Mouse (Mus musculus) hindbrain, postnatal 0 days (tissue): Measurements from ENCODE around the gene Polr3h. TPM values are rescaled to one million over a fixed set of nuclear protein-coding genes. Genes with fewer than 3 reads are reported as not detected.
A peak's percentile ranks its signal among the peaks of the same experiment; 100 is the strongest.

Experiments used
- ATAC-seq: fragments of 200-750 bp; cut with Nextera tagmentation; 2 replicates; pipeline ENCODE4 v1.8.0; 2017; ENCODE audit warnings: mild to moderate bottlenecking, moderate TSS enrichment, moderate library complexity
- DNase-seq: peaks from one replicate; pipeline ENCODE4 v3.0.0-alpha.2; 2015; ENCODE audit warnings: low spot score
- H3K27ac ChIP-seq: fragments of 300-500 bp; sonication (generic); 2 replicates; pipeline ENCODE4 v1.5.1; 2014; ENCODE audit warnings: mild to moderate bottlenecking
- H3K27me3 ChIP-seq: fragments of 300-500 bp; sonication (generic); 2 replicates; pipeline ENCODE4 v1.6.1; 2014; ENCODE audit warnings: low read length, mixed read lengths; ENCODE audit not compliant: insufficient read depth
- H3K36me3 ChIP-seq: fragments of 300-500 bp; sonication (generic); 2 replicates; pipeline ENCODE4 v1.6.1; 2014; ENCODE audit warnings: low read length, mixed read lengths; ENCODE audit not compliant: insufficient read depth
- H3K4me1 ChIP-seq: fragments of 300-500 bp; sonication (generic); 2 replicates; pipeline ENCODE4 v1.6.1; 2014; ENCODE audit warnings: antibody characterized with exemption, low read length, mixed read lengths; ENCODE audit not compliant: insufficient read depth
- H3K4me2 ChIP-seq: fragments of 300-500 bp; sonication (generic); 2 replicates; pipeline ENCODE4 v1.6.1; 2014; ENCODE audit warnings: low read depth, mild to moderate bottlenecking, low read length, moderate library complexity, mixed read lengths
- H3K4me3 ChIP-seq: fragments of 300-500 bp; sonication (generic); 2 replicates; pipeline ENCODE4 v1.5.1; 2014; ENCODE audit warnings: low read length
- H3K9ac ChIP-seq: fragments of 300-500 bp; sonication (generic); replicated peaks from 2 replicates; pipeline ENCODE4 v1.6.1; 2014; ENCODE audit warnings: mild to moderate bottlenecking, low read length, moderate library complexity, mixed read lengths
- H3K9me3 ChIP-seq: fragments of 300-500 bp; sonication (generic); 2 replicates; pipeline ENCODE4 v1.6.1; 2016; ENCODE audit warnings: low read length, mixed read lengths
- CTCF ChIP-seq: IDR thresholded peaks from 2 replicates; pipeline ENCODE4 v1.5.1; 2016; ENCODE audit warnings: antibody characterized with exemption, control low read depth, low read depth
- WGBS: fragments of 180-500 bp; shearing (Covaris S2); extraction: QIAGEN DNeasy Blood & Tissue Kit; methylation state at CpG from one replicate; pipeline ENCODE4 v1.1.7; 2014; 5-methylcytosine and 5-hydroxymethylcytosine counted together
- polyA plus RNA-seq: library from polyadenylated mRNA; unstranded; fragments of >200 nt; fragmentation: Nextera tagmentation; extraction: Ambion mirVana; gene quantifications from 2 replicates; pipeline ENCODE4 v1.2.1, GENCODE M21; 2015
- total RNA-seq: library from RNA; depleted of rRNA; stranded (reverse); fragments of >200 nt; gene quantifications from 2 replicates; pipeline ENCODE4 v1.2.3, GENCODE M21; 2014; rRNA removed

Gene Polr3h
- total and polyA plus RNA-seq, 2 experiments from 2014 or later = 47.2 to 101 TPM

DNA sequence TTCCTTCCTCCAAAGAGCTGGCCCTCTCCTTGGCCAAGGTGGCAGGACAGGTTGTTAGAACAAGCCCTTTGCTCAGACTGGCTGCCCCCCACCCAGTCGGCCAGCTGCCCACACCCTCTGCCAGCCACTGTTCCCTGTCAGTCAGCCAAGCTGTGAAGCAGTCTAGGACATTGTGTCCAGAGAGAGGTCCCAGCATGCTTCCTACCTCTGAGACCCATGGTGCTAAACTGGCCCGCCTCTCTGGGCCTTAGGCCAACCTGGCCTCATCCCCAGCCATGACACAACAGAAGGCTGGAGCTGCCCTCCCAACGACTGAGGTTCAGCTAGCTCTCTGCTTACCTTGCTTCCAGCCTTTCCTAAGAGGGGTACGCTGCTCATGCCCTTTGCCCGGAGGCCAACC is 86.4 kb downstream of the Polr3h start:
- peak overlapping the region; percentile 65; the same call in 1 of the 2 replicates for H3K27ac ChIP-seq
- DNase-seq = peak; percentile 90

DNA sequence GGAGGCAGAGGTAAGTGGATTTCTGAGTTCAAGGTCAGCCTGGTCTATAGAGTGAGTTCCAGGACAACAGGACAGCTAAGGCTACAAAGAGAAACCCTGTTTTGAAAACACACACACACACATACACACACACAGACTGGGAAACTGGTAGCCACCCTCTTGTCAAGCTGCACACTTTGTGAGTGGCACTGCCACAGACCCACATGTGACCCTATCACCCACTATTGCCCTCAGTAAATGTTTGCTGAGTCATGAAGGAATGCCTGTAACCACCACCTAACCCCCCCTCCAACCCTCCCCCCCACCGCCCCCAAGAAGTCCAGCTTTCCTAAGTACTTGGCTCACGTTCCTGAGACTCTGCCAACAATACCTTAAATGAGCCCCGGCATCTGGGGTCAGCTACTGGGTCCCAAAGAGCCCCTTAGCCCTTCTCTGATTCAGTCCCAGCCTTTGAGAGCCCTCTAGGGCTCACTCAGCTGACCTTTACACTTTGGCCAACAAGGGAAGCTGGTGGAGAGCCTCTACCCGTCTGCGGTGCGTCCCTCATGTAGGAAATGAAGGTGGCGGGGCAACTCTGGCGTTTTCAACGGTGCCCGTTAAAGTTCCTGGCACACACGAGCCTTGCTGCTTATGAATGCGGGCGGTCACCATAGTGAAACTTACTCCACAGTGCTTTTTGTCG is 87.3 kb downstream of the Polr3h start:
- H3K9ac ChIP-seq = no peak overlapping the region
- peaks cover 12% of the 10 kb centered on the region for H3K4me1 ChIP-seq
- no peaks in the 10 kb centered on the region for H3K9me3 ChIP-seq
- ATAC-seq = no peak
- no peak for TF ChIP-seq CTCF
- H3K27ac ChIP-seq = peak overlapping the region; percentile 65; the same call in 1 of the 2 replicates
- no peak overlapping the region; the same call in 1 of the 2 replicates for H3K4me2 ChIP-seq
- DNase-seq = peak; percentile 20
- WGBS = 29% methylated on average over 14 of the region's 14 CpGs
- no peaks in the 10 kb centered on the region for H3K27me3 ChIP-seq
- H3K4me3 ChIP-seq = no peak overlapping the region
- no peaks in the 10 kb centered on the region for H3K36me3 ChIP-seq

More for the DNA sequence above, 86.4 kb downstream of the Polr3h start:
- WGBS = 30% methylated on average over 5 of the region's 5 CpGs
- 0 out of 2 replicates have a peak overlapping the region, but pooled peaks have one; percentile 11 for H3K4me2 ChIP-seq
- no peaks in the 10 kb centered on the region for H3K36me3 ChIP-seq
- no peak overlapping the region for H3K9ac ChIP-seq
- peaks cover 7% of the 10 kb centered on the region for H3K4me1 ChIP-seq
- no peak overlapping the region for H3K4me3 ChIP-seq
- no peaks in the 10 kb centered on the region for H3K27me3 ChIP-seq
- ATAC-seq = peak; percentile 92
- H3K9me3 ChIP-seq = no peaks in the 10 kb centered on the region
- no peak for TF ChIP-seq CTCF

Other genes starting within 250 kb of the Polr3h start
- 43.1 and 64.4 TPM in 2 replicates for gene Chadl, start 229.0 kb downstream of the Polr3h start, total RNA-seq
- 45.1 and 45.6 TPM in 2 replicates for gene Chadl, start 229.0 kb downstream of the Polr3h start, polyA plus RNA-seq
- 136 and 148 TPM in 2 replicates for gene Zc3h7b, start 181.2 kb downstream of the Polr3h start, total RNA-seq
- gene Zc3h7b, start 181.2 kb downstream of the Polr3h start, polyA plus RNA-seq = 31.4 and 34.5 TPM in 2 replicates
- gene Rangap1, start 180.7 kb downstream of the Polr3h start, total RNA-seq = 147 and 151 TPM in 2 replicates
- 124 and 128 TPM in 2 replicates for gene Rangap1, start 180.7 kb downstream of the Polr3h start, polyA plus RNA-seq
- gene Tef, start 123.8 kb downstream of the Polr3h start, total RNA-seq = 62.5 and 64.1 TPM in 2 replicates
- gene Tef, start 123.8 kb downstream of the Polr3h start, polyA plus RNA-seq = 27.8 and 30.4 TPM in 2 replicates
- gene Tob2, start 67.4 kb downstream of the Polr3h start, total RNA-seq = 12.9 and 13.9 TPM in 2 replicates
- 14.0 and 14.5 TPM in 2 replicates for gene Tob2, start 67.4 kb downstream of the Polr3h start, polyA plus RNA-seq
- gene Phf5a, start 54.3 kb downstream of the Polr3h start, total RNA-seq = 29.0 and 29.7 TPM in 2 replicates
- 102 and 110 TPM in 2 replicates for gene Phf5a, start 54.3 kb downstream of the Polr3h start, polyA plus RNA-seq
- 536 and 538 TPM in 2 replicates for gene Aco2, start 53.9 kb downstream of the Polr3h start, total RNA-seq
- 298 and 299 TPM in 2 replicates for gene Aco2, start 53.9 kb downstream of the Polr3h start, polyA plus RNA-seq
- 178 and 188 TPM in 2 replicates for gene Csdc2, start 10.5 kb upstream of the Polr3h start, total RNA-seq
- 239 and 269 TPM in 2 replicates for gene Csdc2, start 10.5 kb upstream of the Polr3h start, polyA plus RNA-seq
- 123 and 164 TPM in 2 replicates for gene Pmm1, start 34.7 kb upstream of the Polr3h start, total RNA-seq
- 140 and 142 TPM in 2 replicates for gene Pmm1, start 34.7 kb upstream of the Polr3h start, polyA plus RNA-seq
- gene 1700029P11Rik, start 54.3 kb upstream of the Polr3h start, total RNA-seq = not detected in 2 replicates
- gene 1700029P11Rik, start 54.3 kb upstream of the Polr3h start, polyA plus RNA-seq = not detected in 2 replicates
- 18.5 and 20.1 TPM in 2 replicates for gene Xrcc6, start 61.6 kb upstream of the Polr3h start, total RNA-seq
- 30.9 and 35.3 TPM in 2 replicates for gene Xrcc6, start 61.6 kb upstream of the Polr3h start, polyA plus RNA-seq
- gene Desi1, start 107.6 kb upstream of the Polr3h start, total RNA-seq = 29.9 and 32.1 TPM in 2 replicates
- gene Desi1, start 107.6 kb upstream of the Polr3h start, polyA plus RNA-seq = 44.1 and 45.3 TPM in 2 replicates
- gene Snu13, start 121.4 kb upstream of the Polr3h start, total RNA-seq = 222 and 236 TPM in 2 replicates
- gene Snu13, start 121.4 kb upstream of the Polr3h start, polyA plus RNA-seq = 249 and 255 TPM in 2 replicates
- gene 4930407I10Rik, start 132.9 kb upstream of the Polr3h start, total RNA-seq = not detected in 2 replicates
- gene 4930407I10Rik, start 132.9 kb upstream of the Polr3h start, polyA plus RNA-seq = not detected in 2 replicates
- 0.21 TPM in 1 of 2 replicates, not detected in the other for gene Mei1, start 143.8 kb upstream of the Polr3h start, total RNA-seq
- 0.11 and 0.24 TPM in 2 replicates for gene Mei1, start 143.8 kb upstream of the Polr3h start, polyA plus RNA-seq
- gene Ccdc134, start 201.7 kb upstream of the Polr3h start, total RNA-seq = 15.5 and 16.0 TPM in 2 replicates
- gene Ccdc134, start 201.7 kb upstream of the Polr3h start, polyA plus RNA-seq = 6.4 and 8.4 TPM in 2 replicates
- gene Srebf2, start 220.9 kb upstream of the Polr3h start, total RNA-seq = 256 and 266 TPM in 2 replicates
- 139 and 145 TPM in 2 replicates for gene Srebf2, start 220.9 kb upstream of the Polr3h start, polyA plus RNA-seq